Mouse (Mus musculus) neural tube, embryonic 11.5 days (tissue): Measurements from ENCODE around the gene Donson. TPM values are rescaled to one million over a fixed set of nuclear protein-coding genes. Genes with fewer than 3 reads are reported as not detected.

Source experiments
- ATAC-seq: fragments of 200-750 bp; cut with Nextera tagmentation; 2 replicates; pipeline ENCODE4 v1.8.0; 2017; ENCODE audit warnings: moderate number of reproducible peaks, mild to moderate bottlenecking, moderate TSS enrichment, moderate library complexity; ENCODE audit not compliant: insufficient read depth, low FRiP score, low TSS enrichment
- DNase-seq: peaks from one replicate; pipeline ENCODE4 v3.0.0-alpha.2; 2015; ENCODE audit warnings: low spot score
- H3K27ac ChIP-seq: fragments of 300-500 bp; sonication (generic); 2 replicates; pipeline ENCODE4 v1.5.1; 2014; ENCODE audit warnings: low read depth, mild to moderate bottlenecking, low read length
- H3K27me3 ChIP-seq: fragments of 300-500 bp; sonication (generic); 2 replicates; pipeline ENCODE4 v1.6.1; 2014; ENCODE audit warnings: mild to moderate bottlenecking, low read length, mixed read lengths; ENCODE audit not compliant: control insufficient read depth, insufficient read depth
- H3K36me3 ChIP-seq: fragments of 300-500 bp; sonication (generic); 2 replicates; pipeline ENCODE4 v1.6.1; 2014; ENCODE audit warnings: mild to moderate bottlenecking, low read length, moderate library complexity, mixed read lengths; ENCODE audit not compliant: control insufficient read depth, insufficient read depth
- H3K4me1 ChIP-seq: fragments of 300-500 bp; sonication (generic); 2 replicates; pipeline ENCODE4 v1.6.1; 2014; ENCODE audit warnings: low read length, mixed read lengths; ENCODE audit not compliant: control insufficient read depth, insufficient read depth
- H3K4me2 ChIP-seq: fragments of 300-500 bp; sonication (generic); 2 replicates; pipeline ENCODE4 v1.6.1; 2014; ENCODE audit warnings: low read depth, mild to moderate bottlenecking, moderate library complexity
- H3K4me3 ChIP-seq: fragments of 300-500 bp; sonication (generic); 2 replicates; pipeline ENCODE4 v1.5.1; 2014; ENCODE audit warnings: low read depth, low read length
- H3K9ac ChIP-seq: fragments of 300-500 bp; sonication (generic); 2 replicates; pipeline ENCODE4 v1.6.1; 2014; ENCODE audit warnings: mild to moderate bottlenecking, low read length
- H3K9me3 ChIP-seq: fragments of 300-500 bp; sonication (generic); 2 replicates; pipeline ENCODE4 v1.6.1; 2016; ENCODE audit warnings: low read length; ENCODE audit not compliant: control insufficient read depth
- WGBS: fragments of 180-500 bp; shearing (Covaris S2); extraction: QIAGEN DNeasy Blood & Tissue Kit; methylation state at CpG from one replicate; pipeline ENCODE4 v1.1.7; 2014; 5-methylcytosine and 5-hydroxymethylcytosine counted together
- polyA plus RNA-seq: library from polyadenylated mRNA; unstranded; fragments of >200 nt; fragmentation: Nextera tagmentation; extraction: Ambion mirVana; gene quantifications from 2 replicates; pipeline ENCODE4 v1.2.1, GENCODE M21; 2014

Donson gene
- 33.7 and 36.3 TPM in 2 replicates for polyA plus RNA-seq

GRCm38 (mm10) chr16:91688619-91689334 lies at the start of gene Donson:
Donson (minus strand) TSS chr16:91688770.
- Histone ChIP-seq H3K27ac (peak within 1 kb of the TSS; percentile 76), H3K4me1 (peaks cover 8% of the 10 kb centered on the region; the same call in 1 of the 2 replicates), H3K9ac (peak within 1 kb of the TSS; percentile 92), H3K4me2 (peak within 1 kb of the TSS; percentile 81), H3K4me3 (peak within 1 kb of the TSS; percentile 91), H3K27me3 (no peaks in the 10 kb centered on the region), H3K9me3 (no peaks in the 10 kb centered on the region), H3K36me3 (peaks cover 6% of the 10 kb centered on the region)
- ATAC-seq (peak; percentile 99), DNase-seq (peak; percentile 96)
- WGBS = under 1% methylated on average over 54 of the region's 71 CpGs

GRCm38 (mm10) chr16:91736046-91736816 lies 47.7 kb upstream of the Donson start:
- no peak for ATAC-seq
- 89% methylated on average over 7 of the region's 7 CpGs for WGBS
- no peak overlapping the region for H3K4me2 ChIP-seq
- no peak overlapping the region for H3K9ac ChIP-seq
- no peak overlapping the region for H3K27ac ChIP-seq
- H3K4me1 ChIP-seq = peaks cover 11% of the 10 kb centered on the region
- DNase-seq = no peak
- no peaks in the 10 kb centered on the region for H3K36me3 ChIP-seq
- no peaks in the 10 kb centered on the region for H3K9me3 ChIP-seq
- H3K4me3 ChIP-seq = no peak overlapping the region
- no peaks in the 10 kb centered on the region for H3K27me3 ChIP-seq

- Histone ChIP-seq H3K27ac (no peak overlapping the region), H3K4me2 (no peak overlapping the region), H3K27me3 (no peaks in the 10 kb centered on the region), H3K4me1 (peaks cover 11% of the 10 kb centered on the region), H3K36me3 (no peaks in the 10 kb centered on the region), H3K9ac (no peak overlapping the region), H3K4me3 (no peak overlapping the region), H3K9me3 (no peaks in the 10 kb centered on the region)
- WGBS = 66% methylated on average over 5 of the region's 5 CpGs
- no peak for DNase-seq
- ATAC-seq = no peak
Measured at GRCm38 (mm10) chr16:91734771-91735170, 46.2 kb upstream of the Donson start.

GRCm38 (mm10) chr16:91732816-91733215 lies 44.2 kb upstream of the Donson start:
- no peaks in the 10 kb centered on the region for H3K27me3 ChIP-seq
- DNase-seq = no peak
- no peak overlapping the region for H3K9ac ChIP-seq
- no peaks in the 10 kb centered on the region for H3K36me3 ChIP-seq
- peaks cover 11% of the 10 kb centered on the region for H3K4me1 ChIP-seq
- no peak overlapping the region for H3K27ac ChIP-seq
- WGBS = 81% methylated on average over 2 of the region's 2 CpGs
- H3K4me3 ChIP-seq = no peak overlapping the region
- no peak overlapping the region for H3K4me2 ChIP-seq
- no peak for ATAC-seq
- H3K9me3 ChIP-seq = no peaks in the 10 kb centered on the region

- peak overlapping the region; percentile 95 for H3K9ac ChIP-seq
- H3K4me2 ChIP-seq = peak overlapping the region; percentile 69
- peaks cover 11% of the 10 kb centered on the region for H3K4me1 ChIP-seq
- ATAC-seq (no peak), DNase-seq (no peak)
- no peaks in the 10 kb centered on the region for H3K36me3 ChIP-seq
- H3K27me3 ChIP-seq = no peaks in the 10 kb centered on the region
- WGBS = under 1% methylated on average over 11 of the region's 11 CpGs
- peak overlapping the region; percentile 95 for H3K4me3 ChIP-seq
- H3K9me3 ChIP-seq = no peaks in the 10 kb centered on the region
- H3K27ac ChIP-seq = peak overlapping the region; percentile 95
Measured at GRCm38 (mm10) chr16:91730446-91730845, 41.9 kb upstream of the Donson start.

- H3K4me2 ChIP-seq = peak overlapping the region; percentile 69
- DNase-seq = peak; percentile 76
- no peaks in the 10 kb centered on the region for H3K36me3 ChIP-seq
- peak overlapping the region; percentile 95 for H3K4me3 ChIP-seq
- H3K27ac ChIP-seq = peak overlapping the region; percentile 95
- WGBS = under 1% methylated on average over 33 of the region's 44 CpGs
- no peaks in the 10 kb centered on the region for H3K27me3 ChIP-seq
- no peaks in the 10 kb centered on the region for H3K9me3 ChIP-seq
- peaks cover 8% of the 10 kb centered on the region for H3K4me1 ChIP-seq
- peak overlapping the region; percentile 95 for H3K9ac ChIP-seq
- ATAC-seq = peak; percentile 8; the same call in 1 of the 2 replicates
Measured at GRCm38 (mm10) chr16:91729821-91730441, 41.4 kb upstream of the Donson start.

GRCm38 (mm10) chr16:91729066-91729482 lies 40.5 kb upstream of the Donson start, which contains the start of gene Itsn1:
Itsn1 (plus strand) TSS chr16:91729281.
- 0% methylated on average over 24 of the region's 33 CpGs for WGBS
- H3K4me2 ChIP-seq = peak within 1 kb of the TSS; percentile 69
- ATAC-seq = peak; percentile 88
- peaks cover 3% of the 10 kb centered on the region for H3K4me1 ChIP-seq
- H3K27me3 ChIP-seq = no peaks in the 10 kb centered on the region
- DNase-seq = peak; percentile 97
- H3K9me3 ChIP-seq = no peaks in the 10 kb centered on the region
- peak within 1 kb of the TSS; percentile 95 for H3K27ac ChIP-seq
- H3K4me3 ChIP-seq = peak within 1 kb of the TSS; percentile 95
- H3K9ac ChIP-seq = peak within 1 kb of the TSS; percentile 95
- no peaks in the 10 kb centered on the region for H3K36me3 ChIP-seq

GRCm38 (mm10) chr16:91728123-91729065 lies 39.8 kb upstream of the Donson start, which contains the start of gene Cryzl1:
Cryzl1 (minus strand) TSS chr16:91728975.
- Histone ChIP-seq H3K9me3 (no peaks in the 10 kb centered on the region), H3K4me3 (peak within 1 kb of the TSS; percentile 95), H3K27ac (peak within 1 kb of the TSS; percentile 95), H3K4me2 (peak within 1 kb of the TSS; percentile 69), H3K36me3 (no peaks in the 10 kb centered on the region), H3K27me3 (no peaks in the 10 kb centered on the region), H3K9ac (peak within 1 kb of the TSS; percentile 95), H3K4me1 (peaks cover 3% of the 10 kb centered on the region)
- ATAC-seq (peak; percentile 92), DNase-seq (peak; percentile 96)
- WGBS = under 1% methylated on average over 46 of the region's 46 CpGs
